Mouse (Mus musculus) left cerebral cortex, postnatal 25 days (tissue): ENCODE data around the gene Lmod3. TPM values are rescaled to one million over a fixed set of nuclear protein-coding genes. Genes with fewer than 3 reads are reported as not detected.
"Not testable (repeated sequence)": the region's sequence is repeated elsewhere in the genome, so short reads cannot be mapped to it uniquely, and the experiment has no call there.

Experiments used
- DNase-seq, 2 experiments: peaks; one replicate each; pipeline ENCODE4 v3.0.0; 2022; ENCODE audit warnings: low spot score in 2 of 2, mixed read lengths in 1 of 2
- intact Hi-C: fragments of 180-260 bp; cut with DNase I; formaldehyde crosslinking; loops from one replicate; pipeline ENCODE4 v1.15.1; 2025
- total RNA-seq, 2 experiments: library from RNA; stranded (reverse); gene quantifications; 2 replicates each; pipeline ENCODE4 v1.2.3; 2021

Lmod3 gene
- total RNA-seq, 2 experiments from 2014 or later, result not detected

GRCm38 (mm10) chr6:97278014-97278787 lies 25.6 kb upstream of the Lmod3 start:
- DNase-seq, result peak; percentile 78 to 84
- intact Hi-C loops, result loop anchor here (1.0 to 10.0 kb wide), 4 partner anchors 136 to 717 kb away; no protein-coding TSS in a partner anchor

DNA sequence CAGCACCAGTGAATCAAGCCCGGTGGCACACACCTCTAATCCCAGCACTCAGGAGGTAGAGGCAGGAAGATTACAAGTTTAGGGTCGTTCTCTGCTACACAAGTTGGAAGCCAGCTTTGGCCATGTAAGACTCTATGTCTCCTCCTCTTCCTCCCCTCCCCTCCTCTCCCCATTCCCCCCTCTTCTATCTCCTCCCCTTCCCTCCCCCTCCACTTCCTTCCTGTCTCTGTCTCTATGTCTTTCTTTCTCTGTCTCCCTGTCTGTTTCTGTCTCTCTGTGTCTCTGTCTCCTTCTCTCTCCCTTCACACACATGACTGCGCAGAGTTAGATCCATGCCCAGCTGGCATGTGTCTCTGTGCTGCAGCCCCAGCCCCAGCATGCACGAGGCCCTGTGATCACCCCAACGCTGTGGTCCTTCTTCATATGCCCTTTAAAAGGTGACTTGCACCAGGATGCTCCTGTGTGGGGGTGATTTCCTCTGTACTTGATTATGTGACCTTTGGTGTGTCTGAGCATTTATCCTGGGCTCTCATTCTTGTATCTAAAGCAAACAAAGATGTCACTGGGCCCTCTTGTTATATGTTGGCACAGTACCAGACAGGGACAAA lies 24.4 kb upstream of the Lmod3 start:
- intact Hi-C loops, result loop anchor here (5.0 to 10.0 kb wide), 2 partner anchors 460 to 718 kb away; no protein-coding TSS in a partner anchor
- DNase-seq, result no peak

DNA sequence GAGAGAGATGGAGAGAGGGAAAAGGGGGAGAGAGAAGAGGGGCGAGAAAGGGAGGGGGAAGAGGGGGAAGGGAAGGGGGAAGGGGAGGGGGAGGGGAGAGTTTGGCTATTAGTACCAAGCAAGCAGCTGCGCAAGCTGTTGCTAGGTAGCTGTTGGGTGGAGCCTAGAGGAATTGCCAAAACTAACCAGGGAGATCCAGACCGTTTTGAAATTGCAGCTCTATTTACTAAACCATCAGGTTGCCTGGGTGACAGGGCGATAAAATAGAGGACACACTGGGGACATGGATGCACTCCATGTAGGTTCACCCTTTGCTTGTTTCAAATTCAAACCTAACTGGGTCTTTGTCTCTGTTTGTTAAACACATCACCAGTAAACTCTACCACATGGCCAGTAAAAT lies 23.8 kb upstream of the Lmod3 start:
- DNase-seq, result no peak
- intact Hi-C loops, result loop anchor here (5.0 to 10.0 kb wide), 2 partner anchors 461 to 718 kb away; no protein-coding TSS in a partner anchor

GRCm38 (mm10) chr6:97275760-97276159 lies 23.2 kb upstream of the Lmod3 start:
- no peak for DNase-seq
- intact Hi-C loops, result loop anchor here (5.0 to 10.0 kb wide), 2 partner anchors 462 to 719 kb away; no protein-coding TSS in a partner anchor

GRCm38 (mm10) chr6:97273777-97274176 lies 21.2 kb upstream of the Lmod3 start:
- intact Hi-C loops, result loop anchor here (10.0 kb wide), 1 partner anchor 721 kb away; no protein-coding TSS in a partner anchor
- DNase-seq, result no peak

DNA sequence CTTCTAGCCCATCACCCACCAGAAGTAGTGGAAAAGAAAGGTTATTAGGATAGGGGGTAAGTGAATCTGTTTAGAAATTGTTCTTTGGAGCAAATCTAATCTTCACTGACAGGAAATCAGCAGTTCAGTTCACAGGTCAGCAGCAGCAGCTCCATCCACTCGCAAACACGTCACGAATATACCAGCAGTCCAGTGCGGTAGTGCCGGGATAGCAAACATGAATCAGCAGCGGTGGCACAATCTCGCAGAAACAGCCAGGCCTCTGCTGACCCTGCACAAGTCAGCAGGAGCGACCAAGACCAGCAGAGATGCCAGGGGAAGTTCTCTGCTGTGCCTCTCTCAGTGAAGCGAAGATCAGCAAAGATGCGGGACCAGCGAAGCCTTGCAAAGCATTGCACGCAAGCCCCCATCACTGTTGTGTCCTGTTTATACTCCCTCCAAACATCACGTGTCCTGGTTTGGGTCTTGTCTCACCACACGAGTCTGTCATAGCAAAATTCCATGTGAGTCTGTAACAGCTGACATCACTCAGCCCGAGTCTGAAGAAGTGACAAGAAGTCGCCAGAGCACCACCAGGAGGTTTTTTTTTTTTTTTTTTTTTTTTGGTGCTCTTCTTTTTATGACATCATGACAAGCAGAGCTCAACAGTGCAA lies 20.6 kb upstream of the Lmod3 start:
- intact Hi-C loops, result loop anchor here (10.0 kb wide), 1 partner anchor 722 kb away; no protein-coding TSS in a partner anchor
- no peak for DNase-seq

GRCm38 (mm10) chr6:97272349-97272748 lies 19.8 kb upstream of the Lmod3 start:
- intact Hi-C loops, result loop anchor here (10.0 kb wide), 1 partner anchor 722 kb away; no protein-coding TSS in a partner anchor
- DNase-seq, result no peak

- intact Hi-C loops, result no loop called here
- no peak for DNase-seq
These were observed 17.0 kb upstream of the Lmod3 start for GRCm38 (mm10) chr6:97269596-97269995.

DNA sequence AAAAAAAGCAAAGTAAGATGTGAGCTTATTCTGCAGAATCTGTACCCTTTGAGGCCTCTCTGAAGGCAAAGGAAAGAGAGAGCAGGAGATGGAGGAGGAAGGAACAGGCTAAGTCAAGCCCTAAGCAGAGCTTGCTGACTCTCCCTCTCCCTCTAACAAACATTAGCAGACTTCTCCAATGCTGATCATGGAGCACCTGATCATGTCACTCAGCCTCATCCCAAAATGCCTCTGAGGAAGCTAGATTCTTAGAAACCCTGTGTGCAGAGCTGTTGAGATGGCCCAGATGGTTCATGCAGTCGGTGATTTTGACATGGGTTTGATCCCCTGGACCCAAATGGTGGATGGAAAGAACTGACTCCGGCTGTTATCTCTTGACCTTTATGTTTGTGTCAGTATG lies 14.6 kb upstream of the Lmod3 start:
- intact Hi-C loops, result no loop called here

DNA sequence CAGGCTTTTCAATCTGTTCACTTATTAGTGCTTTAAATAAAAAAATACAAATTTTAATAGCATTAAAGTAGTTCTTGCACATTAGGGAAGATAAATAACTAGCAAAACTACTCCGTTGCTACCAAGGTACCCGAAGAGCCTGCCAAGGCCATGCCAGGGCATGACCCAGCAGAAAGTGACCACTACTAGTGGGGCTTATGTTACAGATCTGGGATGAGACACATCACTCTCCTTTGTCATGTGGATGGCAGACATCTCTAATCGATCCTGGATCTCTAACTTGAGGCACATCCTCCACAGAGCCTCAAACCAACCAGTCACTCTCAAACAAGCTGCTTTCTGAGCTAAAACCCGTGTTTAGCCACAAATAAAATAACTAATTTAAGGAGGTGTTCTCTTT lies 14.1 kb upstream of the Lmod3 start:
- intact Hi-C loops, result no loop called here

More for the DNA sequence above, 14.6 kb upstream of the Lmod3 start:
- DNase-seq, result no peak

GRCm38 (mm10) chr6:97265705-97266104 lies 13.1 kb upstream of the Lmod3 start:
- DNase-seq, result no peak
- intact Hi-C loops, result no loop called here

More for the DNA sequence above, 14.1 kb upstream of the Lmod3 start:
- no peak for DNase-seq

- intact Hi-C loops, result no loop called here
- no peak for DNase-seq
These were observed 12.7 kb upstream of the Lmod3 start for GRCm38 (mm10) chr6:97265240-97265639.

- intact Hi-C loops, result not testable (repeated sequence)
These were observed 11.2 kb upstream of the Lmod3 start for GRCm38 (mm10) chr6:97263750-97264149.

DNA sequence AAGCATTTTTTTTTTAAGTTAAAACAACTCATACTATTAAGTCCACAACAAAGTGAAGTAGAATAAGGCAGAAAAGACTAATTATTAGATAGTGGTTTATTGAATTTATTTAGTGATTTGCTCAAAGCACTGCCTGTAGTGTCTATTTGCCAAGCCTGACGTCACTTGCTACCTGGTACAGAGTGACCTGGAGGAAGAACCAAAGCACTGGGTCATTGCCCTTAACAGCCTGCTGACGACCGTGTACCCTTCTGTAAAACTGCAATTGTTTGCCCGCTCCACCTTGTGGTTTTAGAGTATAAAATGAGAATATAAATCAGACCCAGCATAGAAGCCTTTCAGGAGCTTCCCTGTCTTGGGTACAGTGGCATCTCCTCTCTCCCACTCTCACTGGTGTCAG lies 9.7 kb upstream of the Lmod3 start:
- no peak for DNase-seq
- intact Hi-C loops, result no loop called here

More at GRCm38 (mm10) chr6:97263750-97264149, 11.2 kb upstream of the Lmod3 start:
- DNase-seq, result not testable (repeated sequence)

- intact Hi-C loops, DNase-seq: not testable (repeated sequence)
These were observed 7.4 kb upstream of the Lmod3 start for GRCm38 (mm10) chr6:97259926-97260325.

DNA sequence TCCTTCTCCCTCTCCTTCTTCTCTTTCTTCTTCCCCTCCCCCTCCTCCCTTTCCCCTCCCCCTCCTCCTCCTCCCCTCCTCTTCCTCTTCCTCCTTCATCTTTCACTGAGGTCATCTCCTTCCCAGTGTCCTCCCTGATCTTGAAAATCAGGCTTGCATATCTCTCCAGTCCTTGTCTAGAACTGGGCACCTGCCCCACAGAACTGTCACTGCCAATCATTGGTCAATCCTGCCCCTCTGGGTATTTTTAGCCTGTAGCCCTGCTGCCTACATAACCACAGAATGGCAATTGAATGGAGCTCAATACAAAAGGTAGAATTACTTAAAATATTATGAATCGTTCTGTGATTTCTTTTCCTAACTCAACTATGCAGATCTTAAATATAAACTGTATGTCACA lies 5.9 kb upstream of the Lmod3 start:
- intact Hi-C loops, result no loop called here
- no peak for DNase-seq

DNA sequence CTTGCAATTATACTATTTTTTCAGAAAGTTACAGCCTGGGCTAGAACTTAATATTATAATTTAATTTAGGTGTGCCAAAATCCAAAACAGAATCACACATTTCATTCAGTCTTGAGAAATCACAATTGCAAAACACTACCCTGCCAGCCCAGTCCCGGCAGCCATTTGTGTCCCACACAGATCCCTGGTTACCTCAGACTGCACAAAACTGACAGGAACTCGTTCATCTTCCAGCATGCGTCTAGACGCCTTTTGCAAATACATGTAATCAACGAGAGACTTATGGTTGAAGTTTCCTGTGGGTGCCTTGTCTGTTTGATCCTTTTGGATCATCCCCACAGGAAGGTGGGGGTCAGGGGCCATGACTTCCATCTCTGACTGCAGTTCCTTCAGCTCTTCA lies 473 bp downstream of the Lmod3 start:
- intact Hi-C loops, result loop anchor here (2.0 to 5.0 kb wide), 2 partner anchors 271 to 490 kb away; no protein-coding TSS in a partner anchor
- no peak for DNase-seq

GRCm38 (mm10) chr6:97250966-97251365 lies 1.6 kb downstream of the Lmod3 start:
- peak; percentile 59 to 74 for DNase-seq
- intact Hi-C loops, result loop anchor here (5.0 kb wide), 1 partner anchor 491 kb away; no protein-coding TSS in a partner anchor

- intact Hi-C loops, result no loop called here
- no peak for DNase-seq
These were observed 7.4 kb downstream of the Lmod3 start for GRCm38 (mm10) chr6:97245200-97245599.

DNA sequence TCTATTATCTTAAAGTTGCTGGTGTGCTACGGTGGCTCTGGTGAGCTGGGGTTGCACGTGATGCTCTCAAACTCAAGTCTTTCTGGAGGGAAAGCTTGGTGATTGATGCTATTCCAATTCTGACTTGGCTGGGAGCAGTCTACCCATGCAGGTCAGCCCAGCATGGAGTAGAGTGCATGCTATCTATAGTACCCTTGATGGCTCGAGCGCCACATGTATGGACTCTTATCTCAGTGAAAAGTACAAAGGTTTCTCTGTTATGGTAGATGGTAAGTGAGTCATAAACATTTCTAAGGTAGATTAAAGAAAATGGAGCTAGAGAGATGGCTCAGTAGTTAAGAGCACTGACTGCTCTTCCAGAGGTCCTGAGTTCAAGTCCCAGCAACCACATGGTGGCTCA lies 10.0 kb downstream of the Lmod3 start:
- DNase-seq, result no peak
- intact Hi-C loops, result no loop called here
